Mouse (Mus musculus): ENCODE measurements at regions not wholly inside any gene's neighbourhood (a gene's known extent, or its start where the extent isn't known, plus 50 kb on each side); places are given as distances from the start of the nearest gene placed in this dataset.

DNA sequence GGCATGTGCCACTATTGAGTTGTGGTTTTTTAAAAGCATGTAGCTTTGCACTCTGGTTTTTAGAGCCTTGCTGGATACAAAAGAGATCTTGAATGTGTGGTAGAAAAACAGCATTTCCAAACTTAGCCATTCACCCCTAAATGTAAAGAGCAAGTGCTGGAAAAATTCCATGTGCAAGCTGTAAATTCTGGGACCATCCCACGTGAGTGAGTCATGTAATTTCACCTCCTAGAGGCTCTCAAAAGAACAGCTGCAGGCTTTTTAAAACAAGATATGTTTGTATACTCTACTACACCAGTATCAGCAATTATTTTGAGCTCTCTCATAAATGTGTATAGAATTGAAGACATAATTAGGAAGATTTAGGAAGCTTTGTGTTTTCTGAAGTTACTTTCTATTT lies 160.9 kb upstream of the Itga4 start:
- no peak overlapping the region for H3K4me3 ChIP-seq
- no peak overlapping the region for H3K27ac ChIP-seq
- no peaks in the 10 kb centered on the region for H3K9me3 ChIP-seq
- ATAC-seq (ENCODE audit: borderline replicate concordance, extremely low read depth, low FRiP score, low TSS enrichment) = no peak
- H3K27me3 ChIP-seq = no peaks in the 10 kb centered on the region
- peaks cover 14% of the 10 kb centered on the region for H3K4me1 ChIP-seq
- H3K4me2 ChIP-seq = no peak overlapping the region
- WGBS = 13% methylated on average over 1 of the region's 1 CpGs
- H3K9ac ChIP-seq = no peak overlapping the region
- H3K36me3 ChIP-seq = no peaks in the 10 kb centered on the region

DNA sequence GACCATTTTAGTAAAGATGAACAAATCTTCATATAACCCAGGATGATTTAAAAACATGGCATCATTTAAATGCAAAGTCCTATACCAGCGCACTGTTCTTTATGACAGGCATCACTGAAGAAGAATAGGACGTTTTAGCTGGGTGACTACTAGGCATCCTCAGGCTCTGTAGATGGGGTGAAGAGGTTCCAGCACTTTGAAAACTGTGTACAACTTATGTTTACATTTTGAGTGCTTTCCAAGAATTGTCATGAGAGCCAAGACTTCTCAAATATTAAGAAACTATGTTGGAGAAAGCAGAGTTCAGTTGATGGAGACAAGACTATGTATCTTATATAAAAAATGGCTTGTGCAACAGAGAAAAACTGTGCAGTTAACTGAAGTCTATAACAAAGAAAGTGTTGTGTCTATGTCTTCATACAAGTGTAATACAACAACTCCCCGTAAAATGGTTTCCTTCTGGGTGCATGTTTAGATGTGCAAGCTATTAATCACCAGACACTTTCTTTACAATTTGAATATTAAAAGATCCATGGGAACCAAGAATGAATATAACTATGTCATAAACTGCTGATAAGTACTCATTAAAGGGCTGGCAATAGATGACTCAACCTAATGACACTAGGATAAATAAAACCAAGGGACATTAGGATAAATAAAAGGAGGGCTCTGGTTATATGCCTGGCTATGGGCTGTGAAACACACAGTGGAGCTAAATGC lies 158.5 kb upstream of the Itga4 start:
- Histone ChIP-seq H3K9ac (no peak overlapping the region), H3K27ac (0 out of 2 replicates have a peak overlapping the region, but pooled peaks have one; percentile 15), H3K36me3 (no peaks in the 10 kb centered on the region), H3K4me2 (no peak overlapping the region), H3K9me3 (no peaks in the 10 kb centered on the region), H3K4me1 (peaks cover 14% of the 10 kb centered on the region), H3K27me3 (no peaks in the 10 kb centered on the region), H3K4me3 (no peak overlapping the region)
- ATAC-seq (ENCODE audit: borderline replicate concordance, extremely low read depth, low FRiP score, low TSS enrichment) = peak; percentile 93
- WGBS = 48% methylated on average over 3 of the region's 3 CpGs

DNA sequence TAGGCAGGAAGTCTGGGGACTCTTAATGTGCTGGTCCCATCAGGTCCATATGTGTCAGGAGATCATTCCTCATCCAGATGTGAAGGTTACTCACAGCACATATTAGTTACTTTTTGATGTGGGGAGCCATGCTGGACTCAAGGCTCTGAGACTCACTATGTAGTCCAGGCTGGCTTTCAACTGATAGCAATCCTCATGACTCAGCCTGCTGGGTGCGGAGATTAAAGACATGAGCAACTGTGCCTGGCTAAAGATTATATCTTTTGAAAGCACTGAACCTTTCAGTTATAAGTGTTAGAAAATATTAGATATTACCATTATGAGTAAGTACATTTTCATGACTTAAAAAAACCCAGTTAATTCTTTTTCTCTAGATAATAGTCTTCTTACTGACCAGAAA lies 155.6 kb upstream of the Itga4 start:
- no peaks in the 10 kb centered on the region for H3K27me3 ChIP-seq
- H3K9me3 ChIP-seq = no peaks in the 10 kb centered on the region
- no peak overlapping the region for H3K27ac ChIP-seq
- H3K4me2 ChIP-seq = no peak overlapping the region
- 94% methylated on average over 1 of the region's 1 CpGs for WGBS
- H3K36me3 ChIP-seq = no peaks in the 10 kb centered on the region
- H3K4me3 ChIP-seq = no peak overlapping the region
- ATAC-seq (ENCODE audit: borderline replicate concordance, extremely low read depth, low FRiP score, low TSS enrichment) = no peak
- no peak overlapping the region for H3K9ac ChIP-seq
- peaks cover 14% of the 10 kb centered on the region for H3K4me1 ChIP-seq

DNA sequence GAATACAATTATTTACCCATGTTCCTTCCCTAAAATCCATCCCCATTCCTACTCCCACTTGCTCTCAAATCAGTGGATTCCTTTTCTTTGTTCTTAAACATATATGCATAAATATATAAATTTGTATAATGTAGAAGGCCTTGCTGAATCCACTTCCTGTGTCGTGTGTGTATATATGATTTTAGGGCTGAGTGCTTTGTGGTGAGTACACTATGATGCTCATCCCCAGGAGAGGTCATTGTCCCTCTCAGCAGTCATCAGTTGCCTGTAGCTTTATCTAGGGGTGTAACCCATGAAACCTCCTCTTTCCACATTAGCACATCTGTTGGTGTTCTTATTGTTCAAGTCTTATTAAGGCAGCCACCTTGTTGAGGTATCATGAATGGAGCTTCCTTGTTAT lies 143.6 kb upstream of the Itga4 start:
- ATAC-seq (ENCODE audit: borderline replicate concordance, extremely low read depth, low FRiP score, low TSS enrichment) = no peak
- 61% methylated on average over 1 of the region's 1 CpGs for WGBS
- H3K9me3 ChIP-seq = no peaks in the 10 kb centered on the region
- H3K4me2 ChIP-seq = no peak overlapping the region
- no peak overlapping the region for H3K27ac ChIP-seq
- no peak overlapping the region for H3K4me3 ChIP-seq
- H3K9ac ChIP-seq = no peak overlapping the region
- no peaks in the 10 kb centered on the region for H3K4me1 ChIP-seq
- no peaks in the 10 kb centered on the region for H3K27me3 ChIP-seq
- no peaks in the 10 kb centered on the region for H3K36me3 ChIP-seq

DNA sequence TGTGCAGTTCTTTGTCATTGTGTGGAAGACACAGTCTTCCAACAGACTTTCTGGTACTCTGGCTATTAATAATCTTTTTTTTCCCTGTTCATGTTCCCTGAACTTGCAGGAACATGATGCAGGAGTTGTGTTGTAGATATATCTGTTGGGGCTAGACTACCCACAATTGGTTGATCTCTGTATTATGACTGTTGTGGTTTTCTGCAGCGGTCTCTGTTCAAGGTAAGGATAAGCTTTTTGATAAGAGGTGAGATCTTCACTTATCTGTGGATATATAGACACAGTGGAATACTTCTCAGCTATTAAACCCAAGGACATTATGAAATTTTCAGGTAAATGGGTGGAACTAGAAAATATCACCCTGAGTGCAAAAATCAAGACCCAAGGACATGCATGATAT lies 143.2 kb upstream of the Itga4 start:
- no peak for ATAC-seq (ENCODE audit: borderline replicate concordance, extremely low read depth, low FRiP score, low TSS enrichment)
- WGBS = 84% methylated on average over 1 of the region's 1 CpGs
- H3K9ac ChIP-seq = no peak overlapping the region
- no peaks in the 10 kb centered on the region for H3K27me3 ChIP-seq
- no peak overlapping the region for H3K4me3 ChIP-seq
- H3K27ac ChIP-seq = no peak overlapping the region
- H3K4me1 ChIP-seq = no peaks in the 10 kb centered on the region
- H3K36me3 ChIP-seq = no peaks in the 10 kb centered on the region
- no peaks in the 10 kb centered on the region for H3K9me3 ChIP-seq
- H3K4me2 ChIP-seq = no peak overlapping the region

DNA sequence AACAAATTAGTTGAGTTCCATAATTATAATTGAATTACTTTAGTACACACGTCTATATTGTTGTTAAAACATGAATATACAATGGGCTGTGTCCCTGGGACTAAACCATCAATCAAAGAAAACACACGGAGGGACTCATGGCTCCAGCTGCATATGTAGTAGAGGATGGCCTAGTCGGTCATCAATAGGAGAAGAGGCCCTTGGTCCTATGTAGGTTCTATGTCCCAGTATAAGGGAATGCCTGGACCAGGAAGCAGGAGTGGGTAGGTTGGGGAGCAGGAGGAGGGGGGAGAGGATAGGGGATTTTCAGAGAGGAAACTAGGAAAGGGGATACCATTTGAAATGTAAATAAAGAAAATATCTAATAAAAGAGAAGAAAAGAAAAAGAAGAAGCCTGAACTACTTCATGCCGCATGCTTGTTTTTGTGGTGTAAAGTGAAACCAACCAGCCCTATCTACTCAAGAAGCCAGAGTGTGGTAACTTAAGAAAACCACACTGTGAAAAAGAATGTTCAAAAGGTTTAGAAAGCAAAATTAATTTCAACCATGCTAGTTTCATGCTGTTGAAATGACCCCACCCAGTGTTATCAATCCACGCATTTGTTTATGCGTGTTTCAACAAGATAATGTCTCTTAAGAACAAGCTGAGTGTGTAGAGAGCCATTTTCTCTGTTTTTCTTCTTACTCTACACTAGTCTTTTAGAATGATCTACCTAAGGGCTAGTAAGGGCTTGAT lies 134.4 kb upstream of the Itga4 start:
- Histone ChIP-seq H3K36me3 (no peaks in the 10 kb centered on the region), H3K27ac (no peak overlapping the region), H3K9me3 (no peaks in the 10 kb centered on the region), H3K4me2 (no peak overlapping the region), H3K4me3 (no peak overlapping the region), H3K27me3 (no peaks in the 10 kb centered on the region), H3K4me1 (no peaks in the 10 kb centered on the region), H3K9ac (no peak overlapping the region)
- ATAC-seq (ENCODE audit: borderline replicate concordance, extremely low read depth, low FRiP score, low TSS enrichment) = no peak
- WGBS = 79% methylated on average over 6 of the region's 6 CpGs

DNA sequence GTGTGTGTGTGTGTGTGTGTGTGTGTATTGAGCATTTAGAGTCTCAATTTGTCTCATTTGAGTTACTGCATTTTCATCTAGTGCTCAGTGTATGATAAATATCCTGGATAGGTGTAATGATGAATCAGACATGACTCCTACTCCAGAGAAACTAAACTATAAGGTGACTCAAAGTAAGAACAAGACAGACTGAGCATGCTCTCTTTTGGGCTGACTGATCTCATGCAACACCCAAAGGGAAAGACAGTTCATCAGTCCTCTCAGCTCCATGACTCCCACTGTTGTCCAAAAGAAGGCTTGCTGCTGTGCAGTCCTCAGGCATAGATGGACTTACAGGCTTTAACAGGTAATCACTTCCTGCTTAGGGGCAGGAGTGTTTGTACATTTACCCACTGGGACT lies 132.7 kb upstream of the Itga4 start:
- Histone ChIP-seq H3K9ac (no peak overlapping the region), H3K9me3 (no peaks in the 10 kb centered on the region), H3K4me1 (no peaks in the 10 kb centered on the region), H3K27ac (no peak overlapping the region), H3K27me3 (no peaks in the 10 kb centered on the region), H3K4me3 (no peak overlapping the region), H3K4me2 (no peak overlapping the region), H3K36me3 (no peaks in the 10 kb centered on the region)
- no peak for ATAC-seq (ENCODE audit: borderline replicate concordance, extremely low read depth, low FRiP score, low TSS enrichment)

DNA sequence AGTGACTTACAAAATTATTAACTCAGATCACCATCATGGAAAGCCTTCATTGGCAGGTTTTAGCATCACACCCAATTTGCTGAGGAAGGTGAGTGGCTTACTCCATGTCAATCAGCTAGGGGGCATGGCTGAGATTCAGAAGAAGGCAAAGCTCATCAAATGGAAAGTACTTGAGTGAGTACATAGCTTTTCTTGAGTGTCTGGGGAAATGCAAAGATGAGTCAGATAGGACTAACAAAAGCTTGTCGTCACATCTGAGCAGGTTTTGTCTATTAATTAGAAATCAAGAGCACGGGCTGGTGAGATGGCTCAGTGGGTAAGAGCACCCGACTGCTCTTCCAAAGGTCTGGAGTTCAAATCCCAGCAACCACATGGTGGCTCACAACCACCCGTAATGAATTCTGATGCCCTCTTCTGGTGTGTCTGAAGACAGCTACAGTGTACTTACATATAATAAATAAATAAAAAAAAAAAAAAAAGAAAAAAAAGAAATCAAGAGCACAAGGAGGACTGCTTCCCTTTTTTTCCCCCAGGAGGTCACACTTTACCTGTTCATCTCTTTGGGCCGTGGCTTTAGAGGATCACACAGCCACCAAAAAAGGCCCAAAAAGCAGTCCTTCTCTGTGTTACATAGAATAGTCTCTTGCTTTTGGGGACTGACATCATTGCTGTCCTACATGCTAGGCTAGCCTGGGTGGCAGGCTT lies 130.8 kb upstream of the Itga4 start:
- no peak for ATAC-seq (ENCODE audit: borderline replicate concordance, extremely low read depth, low FRiP score, low TSS enrichment)
- no peak overlapping the region for H3K4me2 ChIP-seq
- H3K27me3 ChIP-seq = no peaks in the 10 kb centered on the region
- H3K9ac ChIP-seq = no peak overlapping the region
- H3K9me3 ChIP-seq = no peaks in the 10 kb centered on the region
- H3K4me1 ChIP-seq = no peaks in the 10 kb centered on the region
- WGBS = 90% methylated on average over 5 of the region's 5 CpGs
- H3K4me3 ChIP-seq = no peak overlapping the region
- H3K27ac ChIP-seq = no peak overlapping the region
- H3K36me3 ChIP-seq = no peaks in the 10 kb centered on the region

DNA sequence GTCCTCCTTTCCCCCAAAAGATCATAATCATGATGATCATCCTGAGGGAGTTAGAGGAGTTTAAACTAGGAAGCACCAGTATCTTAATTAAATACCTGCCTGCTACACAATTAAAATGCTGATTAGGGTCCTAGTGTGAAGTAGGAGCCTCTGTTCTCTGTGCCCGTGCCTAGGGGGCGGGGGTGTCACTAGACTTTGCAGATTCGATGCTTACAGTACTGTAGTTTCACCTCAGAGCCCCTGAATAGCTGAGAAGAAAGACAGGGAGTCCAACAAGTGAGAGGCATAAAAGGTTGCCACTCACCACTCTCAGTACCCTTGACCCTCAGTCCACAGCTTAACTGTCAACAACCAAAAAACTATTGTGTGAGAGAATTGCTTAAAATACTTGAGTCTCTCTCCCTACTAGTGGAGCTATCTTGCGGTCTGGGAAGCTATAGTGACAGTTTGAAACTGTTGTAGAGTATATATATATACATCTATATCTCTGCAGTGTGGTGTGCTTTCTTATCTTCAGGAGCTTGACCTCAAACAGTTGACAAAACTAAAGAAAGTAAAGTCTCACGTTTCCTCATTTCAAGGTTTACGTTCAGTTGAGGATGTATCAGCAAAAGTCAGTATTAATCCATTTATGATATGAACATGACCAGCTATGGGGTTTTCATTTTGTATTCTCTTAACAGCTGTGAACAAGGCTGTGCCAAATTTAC lies 128.9 kb upstream of the Itga4 start:
- 23% methylated on average over 6 of the region's 6 CpGs for WGBS
- Histone ChIP-seq H3K9me3 (no peaks in the 10 kb centered on the region), H3K4me2 (no peak overlapping the region), H3K9ac (no peak overlapping the region), H3K4me1 (no peaks in the 10 kb centered on the region), H3K27me3 (no peaks in the 10 kb centered on the region), H3K36me3 (no peaks in the 10 kb centered on the region), H3K27ac (no peak overlapping the region), H3K4me3 (no peak overlapping the region)
- no peak for ATAC-seq (ENCODE audit: borderline replicate concordance, extremely low read depth, low FRiP score, low TSS enrichment)

DNA sequence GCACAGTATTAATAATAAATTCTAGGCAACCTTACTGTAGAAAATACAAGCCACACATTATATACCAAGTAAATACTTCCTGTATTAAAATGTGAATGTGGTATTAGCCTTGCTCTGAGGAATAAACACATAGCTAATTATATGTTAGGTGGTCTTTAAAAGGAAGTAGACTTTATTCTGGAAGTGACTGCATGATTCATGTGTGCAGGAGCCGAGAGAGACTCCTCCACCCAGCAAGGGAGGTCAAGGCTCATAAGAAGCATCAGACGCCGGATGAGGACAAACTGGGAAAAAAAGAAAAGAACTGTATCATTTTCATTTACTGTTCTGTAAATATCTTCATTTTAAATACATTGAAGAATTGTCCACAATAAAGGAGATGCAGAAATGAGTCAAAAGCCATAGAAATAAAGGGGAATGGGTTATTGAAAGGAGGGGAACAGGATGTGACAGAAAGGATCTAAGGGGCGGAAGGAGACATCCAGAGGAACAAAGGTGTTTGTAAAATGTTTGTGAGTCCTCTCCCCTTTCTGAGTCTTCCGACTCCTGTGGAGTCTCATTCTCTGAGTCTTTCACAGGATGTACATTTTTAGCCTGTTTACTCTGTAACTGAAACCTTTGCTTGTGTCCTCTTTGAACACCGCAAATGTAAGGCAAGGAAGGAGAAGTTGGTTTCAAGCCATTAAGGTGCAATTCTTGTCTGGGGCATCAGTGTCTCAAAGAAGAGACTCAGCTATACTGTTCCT lies 128.1 kb upstream of the Itga4 start:
- Histone ChIP-seq H3K4me1 (no peaks in the 10 kb centered on the region), H3K9me3 (no peaks in the 10 kb centered on the region), H3K36me3 (no peaks in the 10 kb centered on the region), H3K4me2 (no peak overlapping the region), H3K4me3 (no peak overlapping the region), H3K27me3 (no peaks in the 10 kb centered on the region), H3K27ac (no peak overlapping the region), H3K9ac (no peak overlapping the region)
- WGBS = 44% methylated on average over 6 of the region's 6 CpGs
- no peak for ATAC-seq (ENCODE audit: borderline replicate concordance, extremely low read depth, low FRiP score, low TSS enrichment)

DNA sequence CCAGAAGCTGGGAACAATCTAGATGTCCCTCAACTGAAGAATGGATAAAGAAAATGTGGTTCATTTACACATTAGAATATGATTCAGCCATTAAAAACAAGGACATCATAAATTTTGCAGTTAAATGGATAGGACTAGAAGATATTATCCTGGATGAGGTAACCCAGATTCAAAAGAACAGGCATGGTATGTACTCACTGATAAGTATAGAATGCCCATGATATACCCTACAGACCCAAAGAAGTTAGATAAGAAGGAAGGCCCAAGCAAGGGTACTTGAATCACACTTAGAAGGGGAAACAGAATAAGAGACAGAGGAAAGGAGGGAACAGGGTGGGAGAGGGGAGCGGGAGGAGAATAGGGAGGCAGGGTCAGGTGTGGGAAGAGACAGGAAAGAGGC lies 127.4 kb upstream of the Itga4 start:
- no peaks in the 10 kb centered on the region for H3K4me1 ChIP-seq
- H3K4me2 ChIP-seq = no peak overlapping the region
- H3K9me3 ChIP-seq = no peaks in the 10 kb centered on the region
- H3K36me3 ChIP-seq = no peaks in the 10 kb centered on the region
- H3K9ac ChIP-seq = no peak overlapping the region
- H3K4me3 ChIP-seq = no peak overlapping the region
- no peak overlapping the region for H3K27ac ChIP-seq
- H3K27me3 ChIP-seq = no peaks in the 10 kb centered on the region
- WGBS = 95% methylated on average over 1 of the region's 1 CpGs
- no peak for ATAC-seq (ENCODE audit: borderline replicate concordance, extremely low read depth, low FRiP score, low TSS enrichment)

Measured in lung, embryonic 15.5 days (tissue).